8 mouse cellular contexts compared by ENCODE assay signal in genomic region chr7:45050945-45051600, GRCm38 (mm10). TPM values are rescaled to one million over a fixed set of nuclear protein-coding genes. Genes with fewer than 3 reads are reported as not detected.
DNase-seq lines count a peak whose midpoint lies in the region; ATAC-seq and TF ChIP-seq lines count a peak whose summit lies in the region.

No protein-coding gene starts in this region.

- H3K4me1 ChIP-seq in hindbrain, embryonic 15.5 days (replicated peaks) = peaks cover 26% of the 10 kb centered on the region

- peak; percentile 79 for DNase-seq in layer of hippocampus, adult 11-12 months (ENCODE audit: low spot score)
- no peak for DNase-seq in layer of hippocampus, adult 9-10 months (ENCODE audit: low spot score)
- peak; percentile 83 to 89 for DNase-seq in cerebellum, postnatal 14 days
- peak; percentile 72 for DNase-seq in gastrocnemius, adult 18-20 months (ENCODE audit: low spot score)
- DNase-seq in left cerebral cortex, adult 2 months (ENCODE audit: extremely low spot score in 1 of 2, low spot score in 2 of 2) = peak; percentile 53 to 70
- DNase-seq in lung, postnatal 4 days = peak; percentile 80 to 85
- peak; percentile 73 for DNase-seq in right cerebral cortex, postnatal 4 days

- H3K27ac ChIP-seq in hindbrain, embryonic 15.5 days (replicated peaks) = peak overlapping the region; percentile 97
- H3K27ac ChIP-seq in left cerebral cortex, adult 2 months = no peak overlapping the region; the same call in 1 of the 2 replicates

- peaks cover 41% of the 10 kb centered on the region for H3K36me3 ChIP-seq in hindbrain, embryonic 15.5 days

- 1% methylated on average over 15 of the region's 16 CpGs for WGBS in hindbrain, embryonic 15.5 days

- peak overlapping the region; percentile 93 for H3K4me3 ChIP-seq in hindbrain, embryonic 15.5 days
- H3K4me3 ChIP-seq in left cerebral cortex, adult 2 months = peak overlapping the region; percentile 87

- ATAC-seq in hindbrain, embryonic 15.5 days (ENCODE audit: low FRiP score, low read depth) = peak; percentile 68

- peak overlapping the region; percentile 82 for H3K4me2 ChIP-seq in hindbrain, embryonic 15.5 days

- H3K9ac ChIP-seq in hindbrain, embryonic 15.5 days = peak overlapping the region; percentile 88

- intact Hi-C loops in left cerebral cortex, adult 2 months (cut with DNase I) = no loop called here

- no peaks in the 10 kb centered on the region for H3K27me3 ChIP-seq in hindbrain, embryonic 15.5 days

- H3K9me3 ChIP-seq in hindbrain, embryonic 15.5 days = no peaks in the 10 kb centered on the region

- TF ChIP-seq CTCF in left cerebral cortex, adult 2 months (IDR thresholded peaks at IDR 0.05) = no peak

RNA-seq across cellular contexts. Expression of gene Prr12, which starts 1.6 kb away (rescaled TPM):
- total RNA-seq in gastrocnemius, adult 18-20 months (2021) = 10 to 100 TPM; 13.1 to 16.0 TPM
- polyA plus RNA-seq in hindbrain, embryonic 15.5 days (2015; fragmentation: Nextera tagmentation; extraction: Ambion mirVana) = 14.6 and 15.3 TPM in 2 replicates
- total RNA-seq in left cerebral cortex, adult 2 months (2021) = 10 to 100 TPM; 70.0 to 73.4 TPM

RNA-seq across cellular contexts. Expression of gene Nosip, which starts 11.2 kb away (rescaled TPM):
- 10 to 100 TPM; 27.9 to 28.3 TPM for total RNA-seq in gastrocnemius, adult 18-20 months (2021)
- 63.9 and 69.8 TPM in 2 replicates for polyA plus RNA-seq in hindbrain, embryonic 15.5 days (2015; fragmentation: Nextera tagmentation; extraction: Ambion mirVana)
- 10 to 100 TPM; 53.6 to 55.6 TPM for total RNA-seq in left cerebral cortex, adult 2 months (2021)

RNA-seq across cellular contexts. Expression of gene Prrg2, which starts 11.4 kb away (rescaled TPM):
- total RNA-seq in gastrocnemius, adult 18-20 months (2021) = 10 to 100 TPM; 10.2 to 10.4 TPM
- polyA plus RNA-seq in hindbrain, embryonic 15.5 days (2015; fragmentation: Nextera tagmentation; extraction: Ambion mirVana) = 13.6 and 16.3 TPM in 2 replicates
- 10 to 100 TPM in 1 of 2 experiments, 1 to 10 TPM in 1; 9.0 to 10.4 TPM for total RNA-seq in left cerebral cortex, adult 2 months (2021)

RNA-seq across cellular contexts. Expression of gene Rras, which starts 33.3 kb away (rescaled TPM):
- total RNA-seq in gastrocnemius, adult 18-20 months (2021) = 10 to 100 TPM; 20.8 to 26.8 TPM
- polyA plus RNA-seq in hindbrain, embryonic 15.5 days (2015; fragmentation: Nextera tagmentation; extraction: Ambion mirVana) = 15.5 and 16.0 TPM in 2 replicates
- total RNA-seq in left cerebral cortex, adult 2 months (2021) = 10 to 100 TPM; 11.8 to 12.2 TPM

RNA-seq across cellular contexts. Expression of gene Scaf1, which starts 34.9 kb away (rescaled TPM):
- total RNA-seq in gastrocnemius, adult 18-20 months (2021) = 10 to 100 TPM; 41.3 to 46.2 TPM
- polyA plus RNA-seq in hindbrain, embryonic 15.5 days (2015; fragmentation: Nextera tagmentation; extraction: Ambion mirVana) = 49.8 and 56.5 TPM in 2 replicates
- total RNA-seq in left cerebral cortex, adult 2 months (2021) = 100 to 1,000 TPM; 170 to 181 TPM

Comparison
In these comparisons a context has a peak if more than half of its experiments do, and no peak if none do; other contexts are left out.
1. RNA of gene Prr12, which starts 1.6 kb away (total RNA-seq): 70.0 to 73.4 TPM in left cerebral cortex, adult 2 months; 13.1 to 16.0 TPM in gastrocnemius, adult 18-20 months; every median in the first group is over 4 times any median in the second.